Mouse (Mus musculus) forebrain, postnatal 0 days (tissue): ENCODE measurements around the gene Frem1. TPM values are rescaled to one million over a fixed set of nuclear protein-coding genes. Genes with fewer than 3 reads are reported as not detected.

Source experiments
- ATAC-seq: fragments of 200-750 bp; cut with Nextera tagmentation; 2 replicates; pipeline ENCODE4 v1.8.0; 2017; ENCODE audit warnings: mild to moderate bottlenecking, moderate library complexity
- DNase-seq: peaks from one replicate; pipeline ENCODE4 v3.0.0-alpha.2; 2015
- H3K27ac ChIP-seq: fragments of 300-500 bp; sonication (generic); 2 replicates; pipeline ENCODE4 v1.5.1; 2014; ENCODE audit warnings: low read depth, mild to moderate bottlenecking, antibody characterized with exemption, low read length, moderate library complexity, mixed read lengths
- H3K27me3 ChIP-seq: fragments of 300-500 bp; sonication (generic); 2 replicates; pipeline ENCODE4 v1.6.1; 2014; ENCODE audit warnings: mild to moderate bottlenecking, low read length, mixed read lengths; ENCODE audit not compliant: insufficient read depth
- H3K36me3 ChIP-seq: fragments of 300-500 bp; sonication (generic); 2 replicates; pipeline ENCODE4 v1.6.1; 2014; ENCODE audit warnings: mild to moderate bottlenecking, moderate library complexity; ENCODE audit not compliant: insufficient read depth
- H3K4me1 ChIP-seq: fragments of 300-500 bp; sonication (generic); 2 replicates; pipeline ENCODE4 v1.6.1; 2014; ENCODE audit warnings: antibody characterized with exemption; ENCODE audit not compliant: insufficient read depth
- H3K4me2 ChIP-seq: fragments of 300-500 bp; sonication (generic); 2 replicates; pipeline ENCODE4 v1.6.1; 2014; ENCODE audit warnings: low read depth, mild to moderate bottlenecking, moderate library complexity
- H3K4me3 ChIP-seq: fragments of 300-500 bp; sonication (generic); 2 replicates; pipeline ENCODE4 v1.5.1; 2014; ENCODE audit warnings: low read depth, low read length, mixed read lengths
- H3K9ac ChIP-seq: fragments of 300-500 bp; sonication (generic); 2 replicates; pipeline ENCODE4 v1.6.1; 2014; ENCODE audit warnings: mild to moderate bottlenecking
- H3K9me3 ChIP-seq: fragments of 300-500 bp; sonication (generic); 2 replicates; pipeline ENCODE4 v1.6.1; 2016; ENCODE audit warnings: low read length
- CTCF ChIP-seq: sonication (generic); IDR thresholded peaks from 2 replicates; pipeline ENCODE4 v1.5.1; 2016; ENCODE audit warnings: antibody characterized with exemption, control low read depth, low read depth
- WGBS: fragments of 180-500 bp; shearing (Covaris S2); extraction: QIAGEN DNeasy Blood & Tissue Kit; methylation state at CpG from one replicate; pipeline ENCODE4 v1.1.7; 2014; 5-methylcytosine and 5-hydroxymethylcytosine counted together
- polyA plus RNA-seq: library from polyadenylated mRNA; unstranded; fragments of >200 nt; fragmentation: Nextera tagmentation; extraction: Ambion mirVana; gene quantifications from 2 replicates; pipeline ENCODE4 v1.2.1, GENCODE M21; 2015
- total RNA-seq: library from RNA; depleted of rRNA; stranded (reverse); fragments of >200 nt; gene quantifications from 2 replicates; pipeline ENCODE4 v1.2.3, GENCODE M21; 2014; rRNA removed

The Frem1 gene
- total and polyA plus RNA-seq, 2 experiments from 2014 or later = 1.2 to 5.3 TPM

GRCm38 (mm10) chr4:82858431-82859010, 193.6 kb downstream of the Frem1 start:
- no peak for TF ChIP-seq CTCF
- Histone ChIP-seq H3K4me1 (no peaks in the 10 kb centered on the region; the same call in none of the 2 replicates), H3K4me3 (peak overlapping the region; percentile 73), H3K36me3 (no peaks in the 10 kb centered on the region), H3K9me3 (no peaks in the 10 kb centered on the region), H3K9ac (peak overlapping the region; percentile 96), H3K4me2 (peak overlapping the region; percentile 68), H3K27me3 (no peaks in the 10 kb centered on the region), H3K27ac (peak overlapping the region; percentile 94)
- ATAC-seq (no peak), DNase-seq (peak; percentile 29)
- whole genome bisulfite sequencing = 22% methylated on average over 4 of the region's 4 CpGs

GRCm38 (mm10) chr4:82856986-82857385, 195.2 kb downstream of the Frem1 start:
- Histone ChIP-seq H3K4me2 (no peak overlapping the region), H3K4me1 (no peaks in the 10 kb centered on the region; the same call in 1 of the 2 replicates), H3K27ac (no peak overlapping the region), H3K36me3 (no peaks in the 10 kb centered on the region), H3K27me3 (no peaks in the 10 kb centered on the region), H3K9me3 (no peaks in the 10 kb centered on the region), H3K4me3 (no peak overlapping the region), H3K9ac (no peak overlapping the region)
- no peak for ATAC-seq
- TF ChIP-seq CTCF = no peak
- 78% methylated on average over 3 of the region's 3 CpGs for WGBS
- DNase-seq = no peak

- no peak overlapping the region for H3K27ac ChIP-seq
- ATAC-seq (no peak), DNase-seq (no peak)
- H3K36me3 ChIP-seq = no peaks in the 10 kb centered on the region
- no peaks in the 10 kb centered on the region; the same call in 1 of the 2 replicates for H3K4me1 ChIP-seq
- H3K9me3 ChIP-seq = no peaks in the 10 kb centered on the region
- H3K4me3 ChIP-seq = no peak overlapping the region
- TF ChIP-seq CTCF = no peak
- no peak overlapping the region for H3K9ac ChIP-seq
- H3K27me3 ChIP-seq = no peaks in the 10 kb centered on the region
- 77% methylated on average over 2 of the region's 2 CpGs for WGBS
- H3K4me2 ChIP-seq = no peak overlapping the region
Measured at GRCm38 (mm10) chr4:82853809-82854208, 198.3 kb downstream of the Frem1 start.

GRCm38 (mm10) chr4:82848552-82849234, 203.4 kb downstream of the Frem1 start:
- no peaks in the 10 kb centered on the region for H3K4me1 ChIP-seq
- no peak overlapping the region for H3K4me3 ChIP-seq
- H3K4me2 ChIP-seq = no peak overlapping the region
- H3K27ac ChIP-seq = no peak overlapping the region
- no peaks in the 10 kb centered on the region for H3K27me3 ChIP-seq
- peaks cover 9% of the 10 kb centered on the region; the same call in 1 of the 2 replicates for H3K36me3 ChIP-seq
- no peak for ATAC-seq
- no peak for TF ChIP-seq CTCF
- WGBS = 55% methylated on average over 5 of the region's 5 CpGs
- DNase-seq = no peak
- no peaks in the 10 kb centered on the region for H3K9me3 ChIP-seq
- H3K9ac ChIP-seq = no peak overlapping the region

Other genes starting within 250 kb of the Frem1 start
- 31.6 and 39.6 TPM in 2 replicates for gene Zdhhc21, start 192.4 kb downstream of the Frem1 start, total RNA-seq
- gene Zdhhc21, start 192.4 kb downstream of the Frem1 start, polyA plus RNA-seq = 6.2 and 11.9 TPM in 2 replicates
- gene Cer1, start 167.2 kb downstream of the Frem1 start, total RNA-seq = 0.15 and 0.19 TPM in 2 replicates
- gene Cer1, start 167.2 kb downstream of the Frem1 start, polyA plus RNA-seq = 0.08 TPM in 1 of 2 replicates, not detected in the other